Comparison of ENCODE assay signal across 9 mouse cellular contexts in genomic region chr7:122131834-122132233, GRCm38 (mm10). TPM values are rescaled to one million over a fixed set of nuclear protein-coding genes. Genes with fewer than 3 reads are reported as not detected.
DNase-seq lines count a peak whose midpoint lies in the region; ATAC-seq lines count a peak whose summit lies in the region.
"Had no signal": no experiment of that assay in that cellular context is flagged by ENCODE, and none has a peak within 500 bp of the region (broad histone marks: within the 10 kb centered on the region; RNA-seq: fewer than 3 reads in every experiment).

No protein-coding gene starts in this region.

- ATAC-seq in neural tube, embryonic 11.5 days (ENCODE audit: insufficient read depth, low FRiP score, low TSS enrichment) = no peak
- ATAC-seq in hindbrain, embryonic 11.5 days (ENCODE audit: low FRiP score) = no peak
- ATAC-seq in liver, embryonic 16.5 days (ENCODE audit: low read depth) = no peak
- ATAC-seq in frontal cortex, adult (ENCODE audit: low TSS enrichment) = no peak

- H3K9ac ChIP-seq in neural tube, embryonic 11.5 days (ENCODE audit: low read length) = no peak overlapping the region
- no peak overlapping the region for H3K9ac ChIP-seq in hindbrain, embryonic 11.5 days (ENCODE audit: low read depth, low read length)
- peak overlapping the region; percentile 96 for H3K9ac ChIP-seq in liver, embryonic 16.5 days (ENCODE audit: low read depth, low read length)

- peak overlapping the region; percentile 72 for H3K4me2 ChIP-seq in neural tube, embryonic 11.5 days (ENCODE audit: low read depth)
- H3K4me2 ChIP-seq in hindbrain, embryonic 11.5 days (replicated peaks; ENCODE audit: low read depth, low read length) = peak overlapping the region; percentile 67
- H3K4me2 ChIP-seq in liver, embryonic 16.5 days (ENCODE audit: low read depth, low read length) = peak overlapping the region; percentile 76

- DNase-seq in neural tube, embryonic 11.5 days (ENCODE audit: low spot score) = no peak
- DNase-seq in neural tube, embryonic 10.5 days (ENCODE audit: extremely low spot score, low spot score) = no peak
- DNase-seq in hindbrain, embryonic 11.5 days (ENCODE audit: low spot score) = no peak
- DNase-seq in adrenal gland, adult 8-10 months = no peak
- DNase-seq in urinary bladder, postnatal 25 days (ENCODE audit: low spot score) = no peak
- DNase-seq: kidney, adult 8-10 months; thymus, postnatal 25 days had no signal

- no peak overlapping the region for H3K27ac ChIP-seq in neural tube, embryonic 11.5 days (ENCODE audit: low read depth, low read length)
- no peak overlapping the region for H3K27ac ChIP-seq in hindbrain, embryonic 11.5 days (ENCODE audit: low read depth, low read length)
- no peak overlapping the region for H3K27ac ChIP-seq in liver, embryonic 16.5 days (ENCODE audit: low read length)

- no peaks in the 10 kb centered on the region for H3K27me3 ChIP-seq in neural tube, embryonic 11.5 days (ENCODE audit: control insufficient read depth, insufficient read depth, low read length)
- no peaks in the 10 kb centered on the region for H3K27me3 ChIP-seq in hindbrain, embryonic 11.5 days (ENCODE audit: control insufficient read depth, insufficient read depth, low read length)
- no peaks in the 10 kb centered on the region for H3K27me3 ChIP-seq in liver, embryonic 16.5 days (ENCODE audit: control insufficient read depth, insufficient read depth, low read depth, low read length)

- H3K4me3 ChIP-seq in neural tube, embryonic 11.5 days (ENCODE audit: low read depth, low read length) = peak overlapping the region; percentile 91
- H3K4me3 ChIP-seq in hindbrain, embryonic 11.5 days (ENCODE audit: low read depth, low read length) = peak overlapping the region; percentile 90
- H3K4me3 ChIP-seq in liver, embryonic 16.5 days (ENCODE audit: low read depth, low read length) = peak overlapping the region; percentile 99

- 0 out of 2 replicates have a peak, but pooled peaks cover 2% of the 10 kb centered on the region for H3K36me3 ChIP-seq in neural tube, embryonic 11.5 days (ENCODE audit: control insufficient read depth, insufficient read depth, low read length)
- 0 out of 2 replicates have a peak, but pooled peaks cover 4% of the 10 kb centered on the region for H3K36me3 ChIP-seq in hindbrain, embryonic 11.5 days (ENCODE audit: control insufficient read depth, insufficient read depth, low read length)
- H3K36me3 ChIP-seq in liver, embryonic 16.5 days (ENCODE audit: control insufficient read depth, insufficient read depth) = peaks cover 21% of the 10 kb centered on the region

- no peaks in the 10 kb centered on the region for H3K9me3 ChIP-seq in neural tube, embryonic 11.5 days (ENCODE audit: control insufficient read depth, low read length)
- no peaks in the 10 kb centered on the region for H3K9me3 ChIP-seq in hindbrain, embryonic 11.5 days (ENCODE audit: control insufficient read depth, low read length)
- no peaks in the 10 kb centered on the region for H3K9me3 ChIP-seq in liver, embryonic 16.5 days (replicated peaks; ENCODE audit: control insufficient read depth, low read length)

- H3K4me1 ChIP-seq in neural tube, embryonic 11.5 days (ENCODE audit: control insufficient read depth, insufficient read depth, low read length) = peaks cover 4% of the 10 kb centered on the region; the same call in 1 of the 2 replicates
- no peaks in the 10 kb centered on the region for H3K4me1 ChIP-seq in hindbrain, embryonic 11.5 days (replicated peaks; ENCODE audit: control insufficient read depth, insufficient read depth, low read length)
- H3K4me1 ChIP-seq in liver, embryonic 16.5 days (ENCODE audit: control insufficient read depth, low read depth, low read length) = peaks cover 13% of the 10 kb centered on the region

RNA-seq across cellular contexts. Expression of gene Palb2, which starts 1.0 kb away (rescaled TPM):
- 17.0 and 20.5 TPM in 2 replicates for polyA plus RNA-seq in neural tube, embryonic 11.5 days (2014; fragmentation: Nextera tagmentation; extraction: Ambion mirVana)
- 14.6 and 20.9 TPM in 2 replicates for polyA plus RNA-seq in hindbrain, embryonic 11.5 days (2014; fragmentation: Nextera tagmentation; extraction: Ambion mirVana)
- polyA plus RNA-seq in liver, embryonic 16.5 days (2015; fragmentation: Nextera tagmentation; extraction: Ambion mirVana) = 10.5 and 11.1 TPM in 2 replicates
- 1 to 10 TPM; 1.5 to 2.5 (median 2.1) TPM for total RNA-seq in adrenal gland, adult 8-10 months (2022)

RNA-seq across cellular contexts. Expression of gene Dctn5, which starts 1.0 kb away (rescaled TPM):
- polyA plus RNA-seq in neural tube, embryonic 11.5 days (2014; fragmentation: Nextera tagmentation; extraction: Ambion mirVana) = 146 and 153 TPM in 2 replicates
- polyA plus RNA-seq in hindbrain, embryonic 11.5 days (2014; fragmentation: Nextera tagmentation; extraction: Ambion mirVana) = 143 and 144 TPM in 2 replicates
- 44.8 and 45.5 TPM in 2 replicates for polyA plus RNA-seq in liver, embryonic 16.5 days (2015; fragmentation: Nextera tagmentation; extraction: Ambion mirVana)
- total RNA-seq in adrenal gland, adult 8-10 months (2022) = 10 to 100 TPM; 63.1 to 82.7 (median 76.1) TPM

RNA-seq across cellular contexts. Expression of gene Plk1, which starts 27.4 kb away (rescaled TPM):
- polyA plus RNA-seq in neural tube, embryonic 11.5 days (2014; fragmentation: Nextera tagmentation; extraction: Ambion mirVana) = 125 and 127 TPM in 2 replicates
- polyA plus RNA-seq in hindbrain, embryonic 11.5 days (2014; fragmentation: Nextera tagmentation; extraction: Ambion mirVana) = 84.4 and 101 TPM in 2 replicates
- 92.9 and 99.1 TPM in 2 replicates for polyA plus RNA-seq in liver, embryonic 16.5 days (2015; fragmentation: Nextera tagmentation; extraction: Ambion mirVana)
- total RNA-seq in adrenal gland, adult 8-10 months (2022) = 1 to 10 TPM; 2.1 to 3.1 (median 2.6) TPM

RNA-seq across cellular contexts. Expression of gene Ndufab1, which starts 30.1 kb away (rescaled TPM):
- polyA plus RNA-seq in neural tube, embryonic 11.5 days (2014; fragmentation: Nextera tagmentation; extraction: Ambion mirVana) = 659 and 695 TPM in 2 replicates
- 649 and 690 TPM in 2 replicates for polyA plus RNA-seq in hindbrain, embryonic 11.5 days (2014; fragmentation: Nextera tagmentation; extraction: Ambion mirVana)
- 389 and 415 TPM in 2 replicates for polyA plus RNA-seq in liver, embryonic 16.5 days (2015; fragmentation: Nextera tagmentation; extraction: Ambion mirVana)
- 100 to 1,000 TPM; 279 to 424 (median 346) TPM for total RNA-seq in adrenal gland, adult 8-10 months (2022)

RNA-seq across cellular contexts. Expression of gene Ern2, which starts 54.2 kb away (rescaled TPM):
- polyA plus RNA-seq in neural tube, embryonic 11.5 days (2014; fragmentation: Nextera tagmentation; extraction: Ambion mirVana) = 0.08 TPM in 1 of 2 replicates, not detected in the other
- polyA plus RNA-seq in hindbrain, embryonic 11.5 days (2014; fragmentation: Nextera tagmentation; extraction: Ambion mirVana) = 0.07 and 0.19 TPM in 2 replicates
- polyA plus RNA-seq in liver, embryonic 16.5 days (2015; fragmentation: Nextera tagmentation; extraction: Ambion mirVana) = not detected in 2 replicates
- under 1 TPM; 0.15 to 0.43 (median 0.35) TPM for total RNA-seq in adrenal gland, adult 8-10 months (2022)
